7 mouse cellular contexts compared by ENCODE assay signal in genomic region chr19:61084149-61084940, GRCm38 (mm10). TPM values are rescaled to one million over a fixed set of nuclear protein-coding genes. Genes with fewer than 3 reads are reported as not detected.
DNase-seq lines count a peak whose midpoint lies in the region; ATAC-seq and TF ChIP-seq lines count a peak whose summit lies in the region.

No protein-coding gene starts in this region.

- no peak overlapping the region for H3K27ac ChIP-seq in cortical plate, adult 2 months (ENCODE audit: insufficient read depth, low read length)
- no peak overlapping the region for H3K27ac ChIP-seq in intestine, postnatal 0 days (ENCODE audit: low read depth, low read length)
- no peak overlapping the region for H3K27ac ChIP-seq in midbrain, embryonic 12.5 days (replicated peaks)
- H3K27ac ChIP-seq in small intestine, adult 2 months (ENCODE audit: insufficient read depth, low read depth, low read length): no peak overlapping the region

- intact Hi-C loops in left cerebral cortex, postnatal 36 days (cut with DNase I): loop anchor here (2.0 kb wide), 1 partner anchor 196 kb away; the partner anchor contains the start of gene Grk5

- ATAC-seq in intestine, postnatal 0 days: peak; percentile 36; the same call in 1 of the 2 replicates
- peak; percentile 58 for ATAC-seq in midbrain, embryonic 12.5 days (ENCODE audit: low FRiP score, low read depth)

- no peaks in the 10 kb centered on the region for H3K4me1 ChIP-seq in cortical plate, adult 2 months (ENCODE audit: control insufficient read depth, insufficient read depth, low read length)
- no peaks in the 10 kb centered on the region for H3K4me1 ChIP-seq in intestine, postnatal 0 days (replicated peaks; ENCODE audit: control insufficient read depth, insufficient read depth, low read length)
- H3K4me1 ChIP-seq in midbrain, embryonic 12.5 days: no peaks in the 10 kb centered on the region
- no peaks in the 10 kb centered on the region for H3K4me1 ChIP-seq in small intestine, adult 2 months (ENCODE audit: control insufficient read depth, insufficient read depth, insufficient read length, low read length)

- DNase-seq in adrenal gland, adult (ENCODE audit: inconsistent age in 2 of 2, low spot score in 1 of 2): peak; percentile 87 to 98
- DNase-seq in gastrocnemius, postnatal 25 days: peak; percentile 61
- DNase-seq in left cerebral cortex, postnatal 36 days (ENCODE audit: low spot score in 2 of 2): peak; percentile 83 to 88

- H3K4me3 ChIP-seq in cortical plate, adult 2 months (ENCODE audit: insufficient read depth, low read length): no peak overlapping the region
- H3K4me3 ChIP-seq in intestine, postnatal 0 days (ENCODE audit: low read depth, low read length): no peak overlapping the region
- no peak overlapping the region for H3K4me3 ChIP-seq in midbrain, embryonic 12.5 days
- H3K4me3 ChIP-seq in small intestine, adult 2 months (ENCODE audit: low read depth, low read length): no peak overlapping the region

- no peak for TF ChIP-seq POLR2A in cortical plate, adult 2 months (IDR thresholded peaks at IDR 0.05; ENCODE audit: extremely low read depth, insufficient read depth, low read length)
- TF ChIP-seq POLR2A in small intestine, adult 2 months (IDR thresholded peaks at IDR 0.05; ENCODE audit: low read depth, low read length): no peak

- H3K9me3 ChIP-seq in intestine, postnatal 0 days (ENCODE audit: control insufficient read depth): no peaks in the 10 kb centered on the region
- H3K9me3 ChIP-seq in midbrain, embryonic 12.5 days: no peaks in the 10 kb centered on the region

- no peak overlapping the region for H3K9ac ChIP-seq in intestine, postnatal 0 days (ENCODE audit: low read depth, low read length)
- H3K9ac ChIP-seq in midbrain, embryonic 12.5 days (replicated peaks): no peak overlapping the region

- H3K4me2 ChIP-seq in intestine, postnatal 0 days (replicated peaks; ENCODE audit: low read depth): no peak overlapping the region
- H3K4me2 ChIP-seq in midbrain, embryonic 12.5 days (replicated peaks): no peak overlapping the region

- WGBS in intestine, postnatal 0 days: 48% methylated on average over 4 of the region's 4 CpGs
- WGBS in midbrain, embryonic 12.5 days: 46% methylated on average over 4 of the region's 4 CpGs
- 39% methylated on average over 4 of the region's 4 CpGs for WGBS in small intestine, adult 2 months

- TF ChIP-seq CTCF in cortical plate, adult 2 months (IDR thresholded peaks at IDR 0.05; ENCODE audit: extremely low read depth, insufficient read depth, low read length): peak; percentile 97
- peak; percentile 97 for TF ChIP-seq CTCF in intestine, postnatal 0 days (IDR thresholded peaks at IDR 0.05; ENCODE audit: low read depth)
- peak; percentile 97 for TF ChIP-seq CTCF in small intestine, adult 2 months (IDR thresholded peaks at IDR 0.05; ENCODE audit: extremely low read depth, insufficient read length, insufficient replicate concordance, low read depth, low read length)

- H3K36me3 ChIP-seq in intestine, postnatal 0 days (ENCODE audit: control insufficient read depth, insufficient read depth): no peaks in the 10 kb centered on the region
- H3K36me3 ChIP-seq in midbrain, embryonic 12.5 days: peaks cover 21% of the 10 kb centered on the region
- H3K36me3 ChIP-seq in small intestine, adult 2 months (ENCODE audit: control insufficient read depth, insufficient read depth, low read length): no peaks in the 10 kb centered on the region

- no peaks in the 10 kb centered on the region for H3K27me3 ChIP-seq in intestine, postnatal 0 days (replicated peaks; ENCODE audit: control insufficient read depth, insufficient read depth, low read length)
- no peaks in the 10 kb centered on the region for H3K27me3 ChIP-seq in midbrain, embryonic 12.5 days
- no peaks in the 10 kb centered on the region for H3K27me3 ChIP-seq in small intestine, adult 2 months (ENCODE audit: control insufficient read depth, insufficient read depth, low read length)

RNA-seq across cellular contexts. Expression of gene Zfp950, which starts 56.3 kb away (rescaled TPM):
- polyA plus RNA-seq in cortical plate, adult 2 months (2012; rRNA removed): 46.8 and 50.5 TPM in 2 replicates
- total RNA-seq in gastrocnemius, postnatal 25 days (2021): 1 to 10 TPM; 7.0 to 8.5 TPM
- 25.8 and 28.3 TPM in 2 replicates for polyA plus RNA-seq in intestine, postnatal 0 days (2015; fragmentation: Nextera tagmentation; extraction: Ambion mirVana)
- total RNA-seq in left cerebral cortex, postnatal 36 days (2021): 10 to 100 TPM; 31.9 to 53.1 TPM
- 36.2 and 38.7 TPM in 2 replicates for polyA plus RNA-seq in midbrain, embryonic 12.5 days (2016; fragmentation: Nextera tagmentation; extraction: Ambion mirVana)
- polyA plus RNA-seq in small intestine, adult 2 months (2012; rRNA removed): 1.9 and 2.7 TPM in 2 replicates
